Comparison of ENCODE assay signal across 9 mouse cellular contexts in genomic region chr4:139319740-139320139, GRCm38 (mm10).
"Had no signal": no experiment of that assay in that cellular context is flagged by ENCODE, and none has a peak within 500 bp of the region (broad histone marks: within the 10 kb centered on the region; RNA-seq: fewer than 3 reads in every experiment).

No protein-coding gene starts in this region.

- DNase-seq: kidney, adult 2 months; kidney, postnatal 14 days; left cerebral cortex, postnatal 4 days; midbrain, embryonic 14.5 days; right cerebral cortex, adult 18-20 months; right cerebral cortex, postnatal 25 days; thymus, adult 2 months; thymus, postnatal 4 days had no signal

- ATAC-seq: intestine, embryonic 16.5 days had no signal
